Mouse (Mus musculus) urinary bladder, postnatal 14 days (tissue): ENCODE measurements around the gene Ldhc.
"Not testable (repeated sequence)": the region's sequence is repeated elsewhere in the genome, so short reads cannot be mapped to it uniquely, and the experiment has no call there.

Source experiments
- DNase-seq: peaks from one replicate; pipeline ENCODE4 v3.0.0; 2021; ENCODE audit warnings: low spot score

The Ldhc gene

GRCm38 (mm10) chr7:46860996-46861395, at the start of gene Ldhc:
Gene Ldhc (plus strand): TSS chr7:46861203.
- DNase-seq: no peak

GRCm38 (mm10) chr7:46814012-46814411, 47.0 kb upstream of the Ldhc start:
- no peak for DNase-seq

GRCm38 (mm10) chr7:46820876-46821632, 39.9 kb upstream of the Ldhc start:
- not testable (repeated sequence) for DNase-seq

GRCm38 (mm10) chr7:46827046-46827802, 33.8 kb upstream of the Ldhc start:
- DNase-seq: no peak

GRCm38 (mm10) chr7:46827803-46828184, 33.2 kb upstream of the Ldhc start:
- no peak for DNase-seq

- DNase-seq: no peak
Measured at GRCm38 (mm10) chr7:46829911-46830310, 31.1 kb upstream of the Ldhc start.

GRCm38 (mm10) chr7:46830799-46831590, 30.0 kb upstream of the Ldhc start:
- no peak for DNase-seq

- DNase-seq: no peak
Measured at GRCm38 (mm10) chr7:46831693-46832092, 29.3 kb upstream of the Ldhc start.

- DNase-seq: not testable (repeated sequence)
Measured at GRCm38 (mm10) chr7:46832112-46832810, 28.7 kb upstream of the Ldhc start.

GRCm38 (mm10) chr7:46833266-46833665, 27.7 kb upstream of the Ldhc start:
- no peak for DNase-seq

GRCm38 (mm10) chr7:46833670-46834255, 27.2 kb upstream of the Ldhc start:
- no peak for DNase-seq

GRCm38 (mm10) chr7:46834994-46835610, 25.9 kb upstream of the Ldhc start:
- DNase-seq: no peak

GRCm38 (mm10) chr7:46836357-46836756, 24.6 kb upstream of the Ldhc start:
- no peak for DNase-seq

GRCm38 (mm10) chr7:46837073-46837472, 23.9 kb upstream of the Ldhc start:
- DNase-seq: no peak

GRCm38 (mm10) chr7:46838104-46838671, 22.8 kb upstream of the Ldhc start:
- DNase-seq: peak; percentile 35

GRCm38 (mm10) chr7:46838891-46839302, 22.1 kb upstream of the Ldhc start:
- peak; percentile 72 for DNase-seq

GRCm38 (mm10) chr7:46839446-46839845, 21.6 kb upstream of the Ldhc start:
- DNase-seq: peak; percentile 36

GRCm38 (mm10) chr7:46839861-46840260, 21.1 kb upstream of the Ldhc start:
- DNase-seq: no peak

GRCm38 (mm10) chr7:46840326-46840725, 20.7 kb upstream of the Ldhc start:
- peak; percentile 28 for DNase-seq

- no peak for DNase-seq
Measured at GRCm38 (mm10) chr7:46840787-46841525, 20.0 kb upstream of the Ldhc start, which contains the start of gene Ldha. Gene Ldha (plus strand): TSS chr7:46841475.
